Mouse (Mus musculus): Measurements from ENCODE around the gene Oit1. TPM values are rescaled to one million over a fixed set of nuclear protein-coding genes. Genes with fewer than 3 reads are reported as not detected.

Gene Oit1
- polyA plus RNA-seq, 1 experiment from 2014 or later = not detected

Other genes starting within 250 kb of the Oit1 start
- gene Pdhb, start 205.7 kb downstream of the Oit1 start, polyA plus RNA-seq (2018) = 53.3 to 66.2 TPM (median 63.0 TPM) in 3 replicates
- 8.9 to 15.7 TPM (median 13.6 TPM) in 3 replicates for gene Kctd6, start 164.6 kb downstream of the Oit1 start, polyA plus RNA-seq (2018)
- not detected in 3 replicates for gene Acox2, start 119.4 kb downstream of the Oit1 start, polyA plus RNA-seq (2018)
- not detected in 3 replicates for gene Fam107a, start 60.7 kb downstream of the Oit1 start, polyA plus RNA-seq (2018)